Mouse (Mus musculus): Measurements from ENCODE around the gene Ghrh. TPM values are rescaled to one million over a fixed set of nuclear protein-coding genes. Genes with fewer than 3 reads are reported as not detected.

The Ghrh gene
- total and polyA plus RNA-seq, 2 experiments from 2014 or later, result 1.0 TPM; not detected in 1

DNA sequence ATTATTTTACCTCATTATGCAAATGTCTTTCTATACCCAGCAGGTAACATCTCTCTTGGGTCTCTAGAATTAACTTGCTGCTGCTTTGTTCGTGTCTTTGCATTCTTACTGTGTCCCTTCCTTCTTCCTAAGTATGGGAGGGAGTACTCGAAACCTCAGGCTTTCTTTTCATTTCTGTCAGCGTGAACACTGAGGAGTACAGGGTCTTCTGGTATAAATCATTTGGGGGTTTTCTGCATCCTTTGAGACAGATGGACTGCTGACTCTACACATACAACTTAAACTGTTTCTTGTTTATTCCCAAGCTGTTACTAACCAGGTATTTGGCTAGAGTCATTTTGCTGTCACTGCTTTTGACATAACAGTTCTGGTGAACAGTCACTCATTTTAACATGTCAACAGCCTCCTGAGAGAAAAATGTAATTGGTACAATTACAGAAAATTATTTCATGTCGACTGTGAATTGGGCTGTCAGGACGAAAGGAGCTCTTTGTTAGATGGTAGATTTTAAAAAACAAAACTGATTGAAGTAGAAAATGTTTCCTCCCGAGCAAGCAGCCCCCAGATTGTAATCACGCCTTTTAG is 51.1 kb downstream of the Ghrh start:
- H3K36me3 ChIP-seq (ENCODE audit: insufficient read depth, low read length), result peaks cover 57% of the 10 kb centered on the region
- H3K9ac ChIP-seq (replicated peaks; ENCODE audit: low read length), result no peak overlapping the region
- no peaks in the 10 kb centered on the region for H3K4me1 ChIP-seq (ENCODE audit: insufficient read depth, low read length)
- no peak overlapping the region for H3K4me3 ChIP-seq (ENCODE audit: low read length)
- ATAC-seq (no peak), DNase-seq (ENCODE audit: low spot score) (no peak)
- no peak overlapping the region for H3K27ac ChIP-seq
- no peak for TF ChIP-seq CTCF (IDR thresholded peaks at IDR 0.05; ENCODE audit: low read depth)
- H3K4me2 ChIP-seq (ENCODE audit: low read depth, low read length), result no peak overlapping the region
- no peaks in the 10 kb centered on the region for H3K27me3 ChIP-seq (ENCODE audit: insufficient read depth, low read length)
- H3K9me3 ChIP-seq (ENCODE audit: low read length), result no peaks in the 10 kb centered on the region
- WGBS, result 69% methylated on average over 7 of the region's 7 CpGs

DNA sequence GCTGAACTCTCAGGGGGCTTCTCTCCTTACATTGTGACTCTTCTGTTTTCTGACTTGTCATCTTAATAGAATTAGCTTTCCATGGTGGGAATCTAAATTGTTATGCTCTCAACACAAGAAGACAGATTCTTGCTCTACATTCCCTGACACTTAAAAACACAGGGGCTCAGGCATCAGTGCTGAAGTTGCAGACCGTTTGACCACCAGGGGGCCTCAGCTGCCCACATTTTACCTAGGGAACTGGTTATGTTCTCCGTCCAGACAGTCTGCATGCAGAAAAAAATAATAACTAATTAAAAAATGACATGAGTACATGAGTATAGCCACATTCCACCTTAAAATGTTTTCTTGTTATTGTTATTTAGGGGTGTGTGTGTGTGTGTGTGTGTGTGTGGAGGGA is 55.2 kb downstream of the Ghrh start:
- TF ChIP-seq CTCF (IDR thresholded peaks at IDR 0.05; ENCODE audit: low read depth), result peak; percentile 88
- 6% methylated on average over 2 of the region's 2 CpGs for WGBS
- no peak overlapping the region for H3K4me3 ChIP-seq (ENCODE audit: low read length)
- DNase-seq (ENCODE audit: low spot score) (peak; percentile 89), ATAC-seq (no peak)
- no peak overlapping the region for H3K27ac ChIP-seq
- H3K9me3 ChIP-seq (ENCODE audit: low read length), result no peaks in the 10 kb centered on the region
- H3K27me3 ChIP-seq (ENCODE audit: insufficient read depth, low read length), result no peaks in the 10 kb centered on the region
- H3K4me1 ChIP-seq (ENCODE audit: insufficient read depth, low read length), result no peaks in the 10 kb centered on the region
- no peak overlapping the region for H3K4me2 ChIP-seq (ENCODE audit: low read depth, low read length)
- peaks cover 42% of the 10 kb centered on the region for H3K36me3 ChIP-seq (ENCODE audit: insufficient read depth, low read length)
- no peak overlapping the region for H3K9ac ChIP-seq (replicated peaks; ENCODE audit: low read length)

DNA sequence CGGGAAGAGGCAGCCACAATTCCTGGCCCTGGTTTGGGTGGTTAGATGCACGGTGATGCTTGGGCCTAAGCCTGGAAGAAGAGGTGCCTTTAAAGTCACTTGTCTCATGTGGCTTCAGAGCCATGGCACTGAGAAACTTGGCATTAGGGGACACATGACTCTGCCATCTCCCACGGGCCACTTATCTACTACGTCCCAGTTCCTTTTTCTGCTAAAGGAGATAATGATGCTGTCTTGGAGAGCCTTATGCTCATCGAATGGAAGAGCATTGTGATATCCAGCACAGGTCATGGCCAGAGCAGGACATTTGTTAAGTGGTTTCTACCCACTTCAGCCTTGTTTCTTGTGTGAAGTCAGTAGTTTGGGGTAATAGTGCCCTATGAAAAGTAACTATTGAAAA is 58.3 kb downstream of the Ghrh start:
- TF ChIP-seq CTCF (IDR thresholded peaks at IDR 0.05; ENCODE audit: low read depth), result no peak
- Histone ChIP-seq H3K9ac (replicated peaks; ENCODE audit: low read length) (no peak overlapping the region), H3K4me2 (ENCODE audit: low read depth, low read length) (no peak overlapping the region), H3K4me1 (ENCODE audit: insufficient read depth, low read length) (no peaks in the 10 kb centered on the region), H3K27ac (no peak overlapping the region), H3K9me3 (ENCODE audit: low read length) (no peaks in the 10 kb centered on the region), H3K36me3 (ENCODE audit: insufficient read depth, low read length) (peaks cover 48% of the 10 kb centered on the region), H3K4me3 (ENCODE audit: low read length) (no peak overlapping the region), H3K27me3 (ENCODE audit: insufficient read depth, low read length) (no peaks in the 10 kb centered on the region)
- DNase-seq (ENCODE audit: low spot score) (no peak), ATAC-seq (no peak)
- WGBS, result 87% methylated on average over 5 of the region's 5 CpGs

DNA sequence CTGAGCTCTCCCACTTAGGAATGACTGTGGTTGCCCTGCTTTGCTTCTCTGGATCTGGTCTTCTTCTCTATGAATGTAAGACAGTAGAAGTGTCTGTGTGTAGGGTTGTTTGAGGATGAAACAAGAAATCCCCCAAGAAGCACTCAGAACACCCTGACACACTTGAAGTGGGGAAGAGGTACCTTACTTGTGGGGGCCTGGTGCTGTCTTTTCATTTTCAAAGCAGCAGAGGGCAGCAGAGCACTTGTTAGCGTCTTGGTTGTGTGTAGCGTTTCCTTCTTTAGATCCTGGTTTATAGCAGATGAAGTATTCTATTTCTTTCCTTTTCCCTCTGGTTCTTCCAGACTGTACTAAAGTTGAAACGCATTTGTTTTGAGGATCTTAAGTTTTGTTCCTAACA is 59.8 kb downstream of the Ghrh start:
- no peak overlapping the region for H3K9ac ChIP-seq (replicated peaks; ENCODE audit: low read length)
- peaks cover 37% of the 10 kb centered on the region for H3K36me3 ChIP-seq (ENCODE audit: insufficient read depth, low read length)
- peak; percentile 83 for TF ChIP-seq CTCF (IDR thresholded peaks at IDR 0.05; ENCODE audit: low read depth)
- 17% methylated on average over 3 of the region's 3 CpGs for WGBS
- H3K4me2 ChIP-seq (ENCODE audit: low read depth, low read length), result no peak overlapping the region
- H3K27ac ChIP-seq, result no peak overlapping the region
- no peaks in the 10 kb centered on the region for H3K4me1 ChIP-seq (ENCODE audit: insufficient read depth, low read length)
- H3K4me3 ChIP-seq (ENCODE audit: low read length), result no peak overlapping the region
- no peaks in the 10 kb centered on the region for H3K9me3 ChIP-seq (ENCODE audit: low read length)
- H3K27me3 ChIP-seq (ENCODE audit: insufficient read depth, low read length), result no peaks in the 10 kb centered on the region
- peak; percentile 69; the same call in 1 of the 2 replicates for ATAC-seq
- DNase-seq (ENCODE audit: low spot score), result peak; percentile 79

DNA sequence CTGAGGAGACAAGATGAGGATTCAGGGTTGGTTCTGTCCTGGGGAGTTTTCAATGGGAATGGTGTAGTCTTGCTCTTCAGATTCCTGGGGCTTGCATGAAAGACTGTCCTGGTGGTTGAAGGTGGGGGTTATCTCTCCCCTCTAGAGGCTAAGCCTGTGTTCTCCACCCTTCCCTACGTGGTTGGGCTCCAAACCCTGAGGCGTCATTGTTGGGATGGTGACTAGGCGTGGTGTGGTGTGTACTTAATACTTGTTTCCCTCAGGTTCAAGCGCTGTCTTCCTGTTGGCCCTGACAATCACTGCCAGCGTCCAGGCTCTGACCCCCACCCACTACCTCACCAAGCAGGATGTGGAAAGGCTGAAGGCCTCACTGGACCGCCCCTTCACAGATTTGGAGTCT is 64.0 kb downstream of the Ghrh start:
- Histone ChIP-seq H3K27ac (no peak overlapping the region), H3K4me2 (ENCODE audit: low read depth, low read length) (no peak overlapping the region), H3K9me3 (ENCODE audit: low read length) (no peaks in the 10 kb centered on the region), H3K4me3 (ENCODE audit: low read length) (no peak overlapping the region), H3K9ac (replicated peaks; ENCODE audit: low read length) (no peak overlapping the region), H3K36me3 (ENCODE audit: insufficient read depth, low read length) (peaks cover 19% of the 10 kb centered on the region), H3K27me3 (ENCODE audit: insufficient read depth, low read length) (no peaks in the 10 kb centered on the region), H3K4me1 (ENCODE audit: insufficient read depth, low read length) (peaks cover 11% of the 10 kb centered on the region)
- TF ChIP-seq CTCF (IDR thresholded peaks at IDR 0.05; ENCODE audit: low read depth), result no peak
- ATAC-seq (no peak), DNase-seq (ENCODE audit: low spot score) (no peak)
- 91% methylated on average over 6 of the region's 6 CpGs for WGBS

Other genes starting within 250 kb of the Ghrh start
- 11.5 and 12.7 TPM in 2 replicates for gene Samhd1, start 212.2 kb downstream of the Ghrh start, total RNA-seq (2014; rRNA removed)
- 10.9 and 11.9 TPM in 2 replicates for gene Samhd1, start 212.2 kb downstream of the Ghrh start, polyA plus RNA-seq (2015; fragmentation: Nextera tagmentation; extraction: Ambion mirVana)
- 8.4 and 12.7 TPM in 2 replicates for gene Rbl1, start 143.0 kb downstream of the Ghrh start, total RNA-seq (2014; rRNA removed)
- 5.2 and 6.0 TPM in 2 replicates for gene Rbl1, start 143.0 kb downstream of the Ghrh start, polyA plus RNA-seq (2015; fragmentation: Nextera tagmentation; extraction: Ambion mirVana)
- gene Rpn2, start 68.5 kb downstream of the Ghrh start, total RNA-seq (2014; rRNA removed), result 240 and 253 TPM in 2 replicates
- 201 and 204 TPM in 2 replicates for gene Rpn2, start 68.5 kb downstream of the Ghrh start, polyA plus RNA-seq (2015; fragmentation: Nextera tagmentation; extraction: Ambion mirVana)
- 0.25 TPM in 1 of 2 replicates, not detected in the other for gene Mroh8, start 68.0 kb downstream of the Ghrh start, total RNA-seq (2014; rRNA removed)
- gene Mroh8, start 68.0 kb downstream of the Ghrh start, polyA plus RNA-seq (2015; fragmentation: Nextera tagmentation; extraction: Ambion mirVana), result 0.42 and 0.70 TPM in 2 replicates
- 69.6 and 74.4 TPM in 2 replicates for gene Manbal, start 20.1 kb upstream of the Ghrh start, total RNA-seq (2014; rRNA removed)
- 133 and 135 TPM in 2 replicates for gene Manbal, start 20.1 kb upstream of the Ghrh start, polyA plus RNA-seq (2015; fragmentation: Nextera tagmentation; extraction: Ambion mirVana)
- 133 and 134 TPM in 2 replicates for gene Src, start 70.9 kb upstream of the Ghrh start, total RNA-seq (2014; rRNA removed)
- 23.2 and 25.4 TPM in 2 replicates for gene Src, start 70.9 kb upstream of the Ghrh start, polyA plus RNA-seq (2015; fragmentation: Nextera tagmentation; extraction: Ambion mirVana)
- gene Nnat, start 212.6 kb upstream of the Ghrh start, total RNA-seq (2014; rRNA removed), result 8,203 and 10,251 TPM in 2 replicates
- 5,188 and 5,840 TPM in 2 replicates for gene Nnat, start 212.6 kb upstream of the Ghrh start, polyA plus RNA-seq (2015; fragmentation: Nextera tagmentation; extraction: Ambion mirVana)
- gene Blcap, start 223.8 kb upstream of the Ghrh start, total RNA-seq (2014; rRNA removed), result 207 and 253 TPM in 2 replicates
- gene Blcap, start 223.8 kb upstream of the Ghrh start, polyA plus RNA-seq (2015; fragmentation: Nextera tagmentation; extraction: Ambion mirVana), result 263 and 284 TPM in 2 replicates